Mouse (Mus musculus): ENCODE data around the gene Flvcr1.

DNA sequence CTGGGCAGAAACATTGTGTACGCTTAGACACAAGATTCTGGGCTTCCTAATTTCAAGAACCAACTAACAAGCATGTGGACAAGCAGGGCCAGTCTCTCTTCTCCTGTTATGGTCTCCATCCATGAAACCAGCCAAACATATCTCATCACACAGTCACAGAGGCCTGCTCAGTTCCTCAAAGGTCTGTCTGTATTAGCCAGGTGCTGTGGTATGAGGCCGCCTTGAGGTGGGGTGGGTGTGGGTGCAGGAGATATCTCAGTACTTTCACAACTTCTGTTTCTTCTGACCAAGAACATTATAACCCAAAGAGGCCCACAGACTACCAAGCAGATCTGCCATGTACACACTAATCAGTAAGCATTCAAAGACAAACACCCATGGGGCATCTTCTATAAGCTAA lies 19.3 kb upstream of the Flvcr1 start:
- TF ChIP-seq CTCF (IDR thresholded peaks at IDR 0.05; ENCODE audit: control insufficient read depth, insufficient read depth, low read length) (no peak), POLR2A (IDR thresholded peaks at IDR 0.05; ENCODE audit: borderline replicate concordance, control insufficient read depth, low read depth, low read length) (no peak)

Data from bone marrow, adult 2 months (tissue).